Mouse (Mus musculus) forebrain, postnatal 0 days (tissue): ENCODE data around the gene Polr3gl. TPM values are rescaled to one million over a fixed set of nuclear protein-coding genes. Genes with fewer than 3 reads are reported as not detected.

Experiments used
- ATAC-seq: fragments of 200-750 bp; cut with Nextera tagmentation; 2 replicates; pipeline ENCODE4 v1.8.0; 2017; ENCODE audit warnings: mild to moderate bottlenecking, moderate library complexity
- DNase-seq: peaks from one replicate; pipeline ENCODE4 v3.0.0-alpha.2; 2015
- H3K27ac ChIP-seq: fragments of 300-500 bp; sonication (generic); 2 replicates; pipeline ENCODE4 v1.5.1; 2014; ENCODE audit warnings: low read depth, mild to moderate bottlenecking, antibody characterized with exemption, low read length, moderate library complexity, mixed read lengths
- H3K27me3 ChIP-seq: fragments of 300-500 bp; sonication (generic); 2 replicates; pipeline ENCODE4 v1.6.1; 2014; ENCODE audit warnings: mild to moderate bottlenecking, low read length, mixed read lengths; ENCODE audit not compliant: insufficient read depth
- H3K36me3 ChIP-seq: fragments of 300-500 bp; sonication (generic); 2 replicates; pipeline ENCODE4 v1.6.1; 2014; ENCODE audit warnings: mild to moderate bottlenecking, moderate library complexity; ENCODE audit not compliant: insufficient read depth
- H3K4me1 ChIP-seq: fragments of 300-500 bp; sonication (generic); 2 replicates; pipeline ENCODE4 v1.6.1; 2014; ENCODE audit warnings: antibody characterized with exemption; ENCODE audit not compliant: insufficient read depth
- H3K4me2 ChIP-seq: fragments of 300-500 bp; sonication (generic); 2 replicates; pipeline ENCODE4 v1.6.1; 2014; ENCODE audit warnings: low read depth, mild to moderate bottlenecking, moderate library complexity
- H3K4me3 ChIP-seq: fragments of 300-500 bp; sonication (generic); 2 replicates; pipeline ENCODE4 v1.5.1; 2014; ENCODE audit warnings: low read depth, low read length, mixed read lengths
- H3K9ac ChIP-seq: fragments of 300-500 bp; sonication (generic); 2 replicates; pipeline ENCODE4 v1.6.1; 2014; ENCODE audit warnings: mild to moderate bottlenecking
- H3K9me3 ChIP-seq: fragments of 300-500 bp; sonication (generic); 2 replicates; pipeline ENCODE4 v1.6.1; 2016; ENCODE audit warnings: low read length
- CTCF ChIP-seq: sonication (generic); IDR thresholded peaks from 2 replicates; pipeline ENCODE4 v1.5.1; 2016; ENCODE audit warnings: antibody characterized with exemption, control low read depth, low read depth
- WGBS: fragments of 180-500 bp; shearing (Covaris S2); extraction: QIAGEN DNeasy Blood & Tissue Kit; methylation state at CpG from one replicate; pipeline ENCODE4 v1.1.7; 2014; 5-methylcytosine and 5-hydroxymethylcytosine counted together
- polyA plus RNA-seq: library from polyadenylated mRNA; unstranded; fragments of >200 nt; fragmentation: Nextera tagmentation; extraction: Ambion mirVana; gene quantifications from 2 replicates; pipeline ENCODE4 v1.2.1, GENCODE M21; 2015
- total RNA-seq: library from RNA; depleted of rRNA; stranded (reverse); fragments of >200 nt; gene quantifications from 2 replicates; pipeline ENCODE4 v1.2.3, GENCODE M21; 2014

The Polr3gl gene
- total and polyA plus RNA-seq, 2 experiments from 2014 or later = 31.8 to 35.9 TPM

- no peak for TF ChIP-seq CTCF
- H3K4me1 ChIP-seq = peaks cover 29% of the 10 kb centered on the region; the same call in 1 of the 2 replicates
- no peaks in the 10 kb centered on the region for H3K9me3 ChIP-seq
- peak overlapping the region; percentile 81 for H3K4me2 ChIP-seq
- ATAC-seq (no peak), DNase-seq (no peak)
- H3K4me3 ChIP-seq = peak overlapping the region; percentile 52
- H3K27me3 ChIP-seq = no peaks in the 10 kb centered on the region
- H3K9ac ChIP-seq = peak overlapping the region; percentile 59; the same call in 1 of the 2 replicates
- peaks cover 16% of the 10 kb centered on the region for H3K36me3 ChIP-seq
- no peak overlapping the region for H3K27ac ChIP-seq
- 84% methylated on average over 23 of the region's 23 CpGs for WGBS
Measured at GRCm38 (mm10) chr3:96559911-96560850, 33.8 kb downstream of the Polr3gl start.

GRCm38 (mm10) chr3:96559398-96559910 lies 34.5 kb downstream of the Polr3gl start:
- Histone ChIP-seq H3K4me3 (peak overlapping the region; percentile 52), H3K27ac (no peak overlapping the region), H3K4me1 (peaks cover 29% of the 10 kb centered on the region; the same call in 1 of the 2 replicates), H3K27me3 (no peaks in the 10 kb centered on the region), H3K4me2 (peak overlapping the region; percentile 81), H3K9me3 (no peaks in the 10 kb centered on the region), H3K9ac (peak overlapping the region; percentile 59), H3K36me3 (peaks cover 16% of the 10 kb centered on the region)
- DNase-seq (no peak), ATAC-seq (no peak)
- TF ChIP-seq CTCF = no peak
- WGBS = 86% methylated on average over 12 of the region's 12 CpGs

GRCm38 (mm10) chr3:96558668-96559196 lies 35.2 kb downstream of the Polr3gl start:
- Histone ChIP-seq H3K4me1 (peaks cover 29% of the 10 kb centered on the region; the same call in 1 of the 2 replicates), H3K27me3 (no peaks in the 10 kb centered on the region), H3K9ac (peak overlapping the region; percentile 59), H3K36me3 (peaks cover 16% of the 10 kb centered on the region), H3K27ac (peak overlapping the region; percentile 91), H3K4me2 (peak overlapping the region; percentile 81), H3K4me3 (peak overlapping the region; percentile 52), H3K9me3 (no peaks in the 10 kb centered on the region)
- DNase-seq (no peak), ATAC-seq (no peak)
- TF ChIP-seq CTCF = no peak
- WGBS = 29% methylated on average over 10 of the region's 10 CpGs

GRCm38 (mm10) chr3:96558159-96558558 lies 35.8 kb downstream of the Polr3gl start:
- Histone ChIP-seq H3K27ac (peak overlapping the region; percentile 91), H3K9ac (peak overlapping the region; percentile 59), H3K4me1 (peaks cover 29% of the 10 kb centered on the region; the same call in 1 of the 2 replicates), H3K27me3 (no peaks in the 10 kb centered on the region), H3K9me3 (no peaks in the 10 kb centered on the region), H3K4me3 (peak overlapping the region; percentile 52), H3K4me2 (peak overlapping the region; percentile 81), H3K36me3 (peaks cover 16% of the 10 kb centered on the region)
- ATAC-seq (no peak), DNase-seq (no peak)
- WGBS = under 1% methylated on average over 17 of the region's 17 CpGs
- TF ChIP-seq CTCF = no peak

GRCm38 (mm10) chr3:96557694-96558093 lies 36.3 kb downstream of the Polr3gl start, which contains the start of gene Txnip:
Txnip (plus strand) TSS chr3:96557957.
- 2% methylated on average over 26 of the region's 26 CpGs for whole genome bisulfite sequencing
- Histone ChIP-seq H3K9ac (peak within 1 kb of the TSS; percentile 59), H3K27ac (peak within 1 kb of the TSS; percentile 91), H3K27me3 (no peaks in the 10 kb centered on the region), H3K4me2 (peak within 1 kb of the TSS; percentile 81), H3K36me3 (peaks cover 16% of the 10 kb centered on the region), H3K9me3 (no peaks in the 10 kb centered on the region), H3K4me1 (peaks cover 29% of the 10 kb centered on the region; the same call in 1 of the 2 replicates), H3K4me3 (peak within 1 kb of the TSS; percentile 52)
- peak; percentile 99 for DNase-seq
- TF ChIP-seq CTCF = peak; percentile 77
- peak; percentile 99 for ATAC-seq

- no peak for TF ChIP-seq CTCF
- Histone ChIP-seq H3K4me1 (peaks cover 29% of the 10 kb centered on the region; the same call in 1 of the 2 replicates), H3K36me3 (peaks cover 16% of the 10 kb centered on the region), H3K4me2 (peak overlapping the region; percentile 81), H3K4me3 (peak overlapping the region; percentile 52), H3K9me3 (no peaks in the 10 kb centered on the region), H3K27ac (peak overlapping the region; percentile 91), H3K9ac (peak overlapping the region; percentile 59), H3K27me3 (no peaks in the 10 kb centered on the region)
- DNase-seq = no peak
- WGBS = 7% methylated on average over 22 of the region's 22 CpGs
- no peak for ATAC-seq
Measured at GRCm38 (mm10) chr3:96556651-96557635, 37.0 kb downstream of the Polr3gl start.
